ENCODE assay signal across 19 mouse cellular contexts in the genomic region with DNA sequence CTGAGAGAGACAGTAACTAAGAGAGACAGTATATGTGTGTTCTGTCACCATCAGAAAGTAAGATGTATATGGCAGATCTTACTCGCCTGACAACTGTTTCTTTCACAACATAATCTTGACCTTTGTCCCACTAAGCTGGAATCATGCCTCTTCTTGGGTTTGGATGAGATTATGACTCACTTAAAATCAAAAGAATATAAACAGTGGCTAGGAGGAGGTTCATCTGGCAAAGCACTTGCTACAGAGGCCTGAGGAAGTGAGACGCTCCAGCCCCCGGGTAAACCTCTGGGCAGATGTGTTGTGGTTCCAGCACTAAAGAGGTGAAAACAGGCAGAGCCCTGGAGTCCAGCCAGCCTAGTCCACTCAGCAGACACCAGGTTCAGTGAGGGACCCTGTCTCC. TPM values are rescaled to one million over a fixed set of nuclear protein-coding genes. Genes with fewer than 3 reads are reported as not detected.
DNase-seq lines count a peak whose midpoint lies in the region; ATAC-seq and TF ChIP-seq lines count a peak whose summit lies in the region.
"Had no signal": no experiment of that assay in that cellular context is flagged by ENCODE, and none has a peak within 500 bp of the region (broad histone marks: within the 10 kb centered on the region; RNA-seq: fewer than 3 reads in every experiment).

No protein-coding gene starts in this region.

- POLR2A ChIA-PET in Patski (lab: Charles Lee), result no interaction called here

- ATAC-seq in intestine, embryonic 16.5 days, result peak; percentile 28; the same call in 1 of the 2 replicates
- ATAC-seq in intestine, embryonic 15.5 days, result no peak
- no peak for ATAC-seq in Patski
- ATAC-seq in intestine, postnatal 0 days, result peak; percentile 36; the same call in 1 of the 2 replicates
- ATAC-seq in CD4-positive, CD25-positive, alpha-beta regulatory T cell, adult 4 months, result no peak
- ATAC-seq: liver, embryonic 12.5 days; midbrain, embryonic 15.5 days had no signal

- no peak overlapping the region for H3K9ac ChIP-seq in intestine, embryonic 16.5 days (ENCODE audit: low read depth, low read length)
- H3K9ac ChIP-seq in intestine, embryonic 15.5 days, result no peak overlapping the region
- no peak overlapping the region for H3K9ac ChIP-seq in intestine, postnatal 0 days (ENCODE audit: low read depth, low read length)
- H3K9ac ChIP-seq: embryonic facial prominence, embryonic 12.5 days; hindbrain, embryonic 13.5 days; liver, embryonic 12.5 days; midbrain, embryonic 15.5 days had no signal

- no peaks in the 10 kb centered on the region for H3K36me3 ChIP-seq in intestine, embryonic 16.5 days (ENCODE audit: control insufficient read depth, insufficient read depth, low read length)
- H3K36me3 ChIP-seq in intestine, embryonic 15.5 days, result no peaks in the 10 kb centered on the region
- H3K36me3 ChIP-seq in intestine, postnatal 0 days (ENCODE audit: control insufficient read depth, insufficient read depth), result no peaks in the 10 kb centered on the region
- no peaks in the 10 kb centered on the region for H3K36me3 ChIP-seq in thymus, adult 2 months (ENCODE audit: control insufficient read depth, insufficient read depth, low read length)
- H3K36me3 ChIP-seq: embryonic facial prominence, embryonic 12.5 days; forebrain, embryonic 10.5 days; hindbrain, embryonic 13.5 days; liver, embryonic 12.5 days; midbrain, embryonic 15.5 days had no signal

- CTCF ChIA-PET in Patski (lab: Charles Lee), result no interaction called here

- no peak for TF ChIP-seq CTCF in Patski (IDR thresholded peaks at IDR 0.05)
- TF ChIP-seq CTCF in intestine, postnatal 0 days (IDR thresholded peaks at IDR 0.05; ENCODE audit: low read depth), result no peak
- no peak for TF ChIP-seq CTCF in thymus, adult 2 months (IDR thresholded peaks at IDR 0.05; ENCODE audit: borderline replicate concordance, control insufficient read depth, extremely low read depth, insufficient read depth, low read length, poor library complexity)

- H3K27ac ChIP-seq in intestine, embryonic 16.5 days (ENCODE audit: low read length), result no peak overlapping the region
- H3K27ac ChIP-seq in intestine, embryonic 15.5 days, result no peak overlapping the region
- no peak overlapping the region for H3K27ac ChIP-seq in intestine, postnatal 0 days (ENCODE audit: low read depth, low read length)
- no peak overlapping the region for H3K27ac ChIP-seq in thymus, adult 2 months (ENCODE audit: control insufficient read depth, insufficient read depth, low read length)
- H3K27ac ChIP-seq: embryonic facial prominence, embryonic 12.5 days; forebrain, embryonic 10.5 days; hindbrain, embryonic 13.5 days; liver, embryonic 12.5 days; midbrain, embryonic 15.5 days had no signal

- no peak overlapping the region for H3K4me2 ChIP-seq in intestine, embryonic 16.5 days (ENCODE audit: low read depth, low read length)
- H3K4me2 ChIP-seq in intestine, embryonic 15.5 days (replicated peaks), result no peak overlapping the region
- H3K4me2 ChIP-seq in intestine, postnatal 0 days (replicated peaks; ENCODE audit: low read depth), result no peak overlapping the region
- H3K4me2 ChIP-seq: embryonic facial prominence, embryonic 12.5 days; hindbrain, embryonic 13.5 days; liver, embryonic 12.5 days; midbrain, embryonic 15.5 days had no signal

- TF ChIP-seq POLR2A in thymus, adult 2 months (IDR thresholded peaks at IDR 0.05; ENCODE audit: control insufficient read depth, extremely low read depth, insufficient read depth, low read length, poor library complexity), result no peak

- no peaks in the 10 kb centered on the region for H3K9me3 ChIP-seq in intestine, embryonic 16.5 days (ENCODE audit: control insufficient read depth, low read length)
- H3K9me3 ChIP-seq in intestine, embryonic 15.5 days, result no peaks in the 10 kb centered on the region
- H3K9me3 ChIP-seq in intestine, postnatal 0 days (ENCODE audit: control insufficient read depth), result no peaks in the 10 kb centered on the region
- H3K9me3 ChIP-seq: embryonic facial prominence, embryonic 12.5 days; forebrain, embryonic 10.5 days; hindbrain, embryonic 13.5 days; liver, embryonic 12.5 days; midbrain, embryonic 15.5 days had no signal

- no peaks in the 10 kb centered on the region for H3K27me3 ChIP-seq in intestine, embryonic 16.5 days (replicated peaks; ENCODE audit: control insufficient read depth, insufficient read depth, low read length)
- H3K27me3 ChIP-seq in intestine, embryonic 15.5 days (replicated peaks), result no peaks in the 10 kb centered on the region
- H3K27me3 ChIP-seq in Patski, result no peaks in the 10 kb centered on the region
- H3K27me3 ChIP-seq in intestine, postnatal 0 days (replicated peaks; ENCODE audit: control insufficient read depth, insufficient read depth, low read length), result no peaks in the 10 kb centered on the region
- H3K27me3 ChIP-seq in thymus, adult 2 months (ENCODE audit: control insufficient read depth, insufficient read depth, low read length), result no peaks in the 10 kb centered on the region
- H3K27me3 ChIP-seq: embryonic facial prominence, embryonic 12.5 days; hindbrain, embryonic 13.5 days; liver, embryonic 12.5 days; midbrain, embryonic 15.5 days had no signal

- H3K4me1 ChIP-seq in intestine, embryonic 16.5 days (ENCODE audit: control insufficient read depth, insufficient read depth, low read length), result peaks cover 3% of the 10 kb centered on the region; the same call in 1 of the 2 replicates
- H3K4me1 ChIP-seq in intestine, embryonic 15.5 days (replicated peaks), result 0 out of 2 replicates have a peak, but pooled peaks cover 3% of the 10 kb centered on the region
- no peaks in the 10 kb centered on the region; the same call in 1 of the 2 replicates for H3K4me1 ChIP-seq in intestine, postnatal 0 days (replicated peaks; ENCODE audit: control insufficient read depth, insufficient read depth, low read length)
- H3K4me1 ChIP-seq in thymus, adult 2 months (replicated peaks; ENCODE audit: control insufficient read depth, insufficient read depth, low read length), result no peaks in the 10 kb centered on the region
- H3K4me1 ChIP-seq: embryonic facial prominence, embryonic 12.5 days; hindbrain, embryonic 13.5 days; liver, embryonic 12.5 days; midbrain, embryonic 15.5 days had no signal

- in situ Hi-C loops in Patski (cut with MboI; ENCODE audit: low pct_unique_long_range_greater_than_20kb), result no loop called here

- no peak overlapping the region for H3K4me3 ChIP-seq in intestine, embryonic 16.5 days (ENCODE audit: low read length)
- no peak overlapping the region for H3K4me3 ChIP-seq in intestine, embryonic 15.5 days (replicated peaks)
- H3K4me3 ChIP-seq in intestine, postnatal 0 days (ENCODE audit: low read depth, low read length), result no peak overlapping the region
- H3K4me3 ChIP-seq in thymus, adult 2 months (ENCODE audit: control insufficient read depth, insufficient read depth, low read length), result no peak overlapping the region
- H3K4me3 ChIP-seq: embryonic facial prominence, embryonic 12.5 days; forebrain, embryonic 10.5 days; hindbrain, embryonic 13.5 days; liver, embryonic 12.5 days; midbrain, embryonic 15.5 days had no signal

- 31% methylated on average over 3 of the region's 3 CpGs for WGBS in intestine, embryonic 16.5 days
- WGBS in intestine, embryonic 15.5 days, result 24% methylated on average over 3 of the region's 3 CpGs
- whole genome bisulfite sequencing in intestine, postnatal 0 days, result 20% methylated on average over 3 of the region's 3 CpGs
- 61% methylated on average over 3 of the region's 3 CpGs for WGBS in thymus, adult 2 months

- DNase-seq in 416B (ENCODE audit: low read depth) (peak; percentile 63), Patski (ENCODE audit: low read depth, low spot score) (peak; percentile 3)
- no peak for DNase-seq in retina, embryonic 14.5 days (ENCODE audit: low spot score)
- DNase-seq in thymus, adult 2 months, result no peak
- DNase-seq: adrenal gland, adult 2 months; cerebellum, adult 2 months; kidney, adult 9 months; left cerebral cortex, postnatal 4 days; thymus, postnatal 25 days had no signal

RNA-seq across cellular contexts. Expression of a gene that starts 15.7 kb away (rescaled TPM):
- 21.3 and 21.8 TPM in 2 replicates for polyA plus RNA-seq in intestine, embryonic 16.5 days (2015; fragmentation: Nextera tagmentation; extraction: Ambion mirVana)
- polyA plus RNA-seq in intestine, embryonic 15.5 days (2015; fragmentation: Nextera tagmentation; extraction: Ambion mirVana), result 22.5 and 23.7 TPM in 2 replicates
- not detected for polyA plus RNA-seq in Patski (2021)
- 11.3 and 11.9 TPM in 2 replicates for polyA plus RNA-seq in intestine, postnatal 0 days (2015; fragmentation: Nextera tagmentation; extraction: Ambion mirVana)
- polyA plus RNA-seq in thymus, adult 2 months (2012; rRNA removed), result 9.4 and 11.7 TPM in 2 replicates
- under 1 TPM in 1 of 2 experiments, not detected in 1; 0.16 TPM for polyA plus RNA-seq in CD4-positive, CD25-positive, alpha-beta regulatory T cell, adult 4 months (2017; shearing (Covaris generic))

RNA-seq across cellular contexts. Expression of a gene that starts 21.2 kb away (rescaled TPM):
- 104 and 121 TPM in 2 replicates for polyA plus RNA-seq in intestine, embryonic 16.5 days (2015; fragmentation: Nextera tagmentation; extraction: Ambion mirVana)
- polyA plus RNA-seq in intestine, embryonic 15.5 days (2015; fragmentation: Nextera tagmentation; extraction: Ambion mirVana), result 73.5 and 80.3 TPM in 2 replicates
- polyA plus RNA-seq in Patski (2021), result not detected
- polyA plus RNA-seq in intestine, postnatal 0 days (2015; fragmentation: Nextera tagmentation; extraction: Ambion mirVana), result 119 TPM in 2 replicates
- 1.6 and 2.1 TPM in 2 replicates for polyA plus RNA-seq in thymus, adult 2 months (2012; rRNA removed)
- polyA plus RNA-seq in CD4-positive, CD25-positive, alpha-beta regulatory T cell, adult 4 months (2017; shearing (Covaris generic)), result not detected
- polyA plus RNA-seq: adrenal gland, adult 2 months; cerebellum, adult 2 months; heart, embryonic 14.5 days; hindbrain, embryonic 13.5 days; midbrain, embryonic 15.5 days had no signal

RNA-seq across cellular contexts. Expression of a gene that starts 38.3 kb away (rescaled TPM):
- polyA plus RNA-seq in intestine, embryonic 16.5 days (2015; fragmentation: Nextera tagmentation; extraction: Ambion mirVana), result 20.0 and 20.1 TPM in 2 replicates
- 10.7 and 14.3 TPM in 2 replicates for polyA plus RNA-seq in intestine, embryonic 15.5 days (2015; fragmentation: Nextera tagmentation; extraction: Ambion mirVana)
- 0.42 TPM for polyA plus RNA-seq in Patski (2021)
- 19.8 and 20.7 TPM in 2 replicates for polyA plus RNA-seq in intestine, postnatal 0 days (2015; fragmentation: Nextera tagmentation; extraction: Ambion mirVana)
- polyA plus RNA-seq in thymus, adult 2 months (2012; rRNA removed), result 1.7 and 2.1 TPM in 2 replicates
- polyA plus RNA-seq in CD4-positive, CD25-positive, alpha-beta regulatory T cell, adult 4 months (2017; shearing (Covaris generic)), result not detected

RNA-seq across cellular contexts. Expression of a gene that starts 48.2 kb away (rescaled TPM):
- polyA plus RNA-seq in intestine, embryonic 16.5 days (2015; fragmentation: Nextera tagmentation; extraction: Ambion mirVana), result 0.11 and 0.32 TPM in 2 replicates
- 0.30 and 0.31 TPM in 2 replicates for polyA plus RNA-seq in intestine, embryonic 15.5 days (2015; fragmentation: Nextera tagmentation; extraction: Ambion mirVana)
- not detected for polyA plus RNA-seq in Patski (2021)
- polyA plus RNA-seq in intestine, postnatal 0 days (2015; fragmentation: Nextera tagmentation; extraction: Ambion mirVana), result 0.05 and 0.10 TPM in 2 replicates
- polyA plus RNA-seq in thymus, adult 2 months (2012; rRNA removed), result 0.11 and 0.28 TPM in 2 replicates
- not detected for polyA plus RNA-seq in CD4-positive, CD25-positive, alpha-beta regulatory T cell, adult 4 months (2017; shearing (Covaris generic))
- polyA plus RNA-seq: adrenal gland, adult 2 months had no signal

Comparison
In these comparisons a context has a peak if more than half of its experiments do, and no peak if none do; other contexts are left out.
1. ATAC-seq: peak in intestine, embryonic 16.5 days (single experiment) and intestine, postnatal 0 days (single experiment); none in intestine, embryonic 15.5 days (single experiment), Patski (single experiment) and CD4-positive, CD25-positive, alpha-beta regulatory T cell, adult 4 months (single experiment).
2. DNase-seq: peak in 416B (single experiment) and Patski (single experiment); none in retina, embryonic 14.5 days (single experiment) and thymus, adult 2 months (single experiment).
3. RNA of a gene that starts 21.2 kb away (polyA plus RNA-seq): 119 TPM in intestine, postnatal 0 days, 104 to 121 TPM in intestine, embryonic 16.5 days and 73.5 to 80.3 TPM in intestine, embryonic 15.5 days; 1.6 to 2.1 TPM in thymus, adult 2 months, not detected in Patski (single experiment) and not detected in CD4-positive, CD25-positive, alpha-beta regulatory T cell, adult 4 months; every median in the first group is over 10 times any median in the second.